Mouse (Mus musculus) retina, embryonic 14.5 days (tissue): ENCODE measurements around the gene Edrf1.
"Not testable (repeated sequence)": the region's sequence is repeated elsewhere in the genome, so short reads cannot be mapped to it uniquely, and the experiment has no call there.

Source experiments
- DNase-seq: peaks from one replicate; pipeline ENCODE4 v3.0.0-alpha.2; 2015; ENCODE audit warnings: low spot score

Edrf1 gene

GRCm38 (mm10) chr7:133645716-133646115 lies 8.4 kb downstream of the Edrf1 start:
- no peak for DNase-seq

DNA sequence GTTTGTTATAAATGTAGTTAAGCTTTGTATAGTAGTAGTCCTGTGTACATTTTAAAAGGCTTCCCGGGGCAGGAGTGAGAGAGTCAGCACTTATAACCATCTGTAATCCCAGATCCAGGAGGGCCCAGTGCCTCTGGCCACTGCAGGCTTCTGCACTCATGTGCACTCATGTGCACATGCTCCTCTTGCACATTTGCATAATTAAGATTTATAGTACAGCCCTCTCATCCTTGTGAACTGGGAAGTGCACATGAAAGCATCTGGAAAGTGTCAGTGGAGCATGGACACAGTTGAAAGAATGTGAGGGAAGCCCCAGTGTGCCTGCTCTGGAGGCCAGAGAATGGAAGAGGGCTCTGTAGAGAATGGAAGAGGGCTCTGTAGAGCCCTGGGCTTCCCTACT lies 25.1 kb downstream of the Edrf1 start:
- no peak for DNase-seq

DNA sequence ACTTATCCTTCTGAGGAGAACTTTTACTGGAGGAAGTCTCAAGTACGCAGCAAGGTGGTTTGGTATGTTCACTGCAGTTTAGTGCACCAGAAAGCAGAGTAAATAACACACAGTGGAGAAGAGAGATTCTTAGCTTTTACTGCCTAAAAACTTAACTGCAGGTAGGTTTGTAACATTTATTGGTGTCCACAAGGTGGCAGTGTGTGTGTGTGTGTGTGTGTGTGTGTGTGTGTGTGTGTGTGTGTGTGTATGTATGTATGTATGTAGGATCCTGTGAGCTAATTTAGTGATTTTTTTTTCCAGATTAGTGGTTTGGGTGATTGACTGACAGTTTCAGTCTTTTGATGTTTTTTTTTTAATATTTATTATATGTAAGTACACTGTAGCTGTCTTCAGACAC lies 31.7 kb downstream of the Edrf1 start:
- DNase-seq: peak; percentile 37

GRCm38 (mm10) chr7:133669946-133670345 lies 32.6 kb downstream of the Edrf1 start:
- DNase-seq: no peak

DNA sequence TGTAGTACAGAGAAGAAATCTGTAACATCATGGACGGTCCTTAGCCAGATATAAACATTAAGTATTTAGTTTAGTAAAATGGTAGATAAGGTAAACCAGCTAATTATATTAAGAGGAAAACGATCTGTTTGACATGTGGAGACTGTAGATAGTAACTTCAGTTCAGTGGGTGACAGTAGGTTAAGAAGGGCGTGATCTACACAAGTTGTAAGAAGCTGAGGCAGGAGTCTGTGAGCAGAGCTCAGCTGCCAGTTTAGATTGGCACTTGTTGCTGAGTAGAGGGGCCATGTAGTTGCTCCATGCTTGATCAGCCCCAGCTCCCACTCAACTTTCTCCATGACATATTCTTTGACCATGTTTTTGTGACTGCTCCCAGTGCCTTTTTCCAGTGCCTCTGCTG lies 33.5 kb downstream of the Edrf1 start:
- no peak for DNase-seq

- DNase-seq: peak; percentile 45
These were observed 38.7 kb downstream of the Edrf1 start for GRCm38 (mm10) chr7:133676002-133676401.

DNA sequence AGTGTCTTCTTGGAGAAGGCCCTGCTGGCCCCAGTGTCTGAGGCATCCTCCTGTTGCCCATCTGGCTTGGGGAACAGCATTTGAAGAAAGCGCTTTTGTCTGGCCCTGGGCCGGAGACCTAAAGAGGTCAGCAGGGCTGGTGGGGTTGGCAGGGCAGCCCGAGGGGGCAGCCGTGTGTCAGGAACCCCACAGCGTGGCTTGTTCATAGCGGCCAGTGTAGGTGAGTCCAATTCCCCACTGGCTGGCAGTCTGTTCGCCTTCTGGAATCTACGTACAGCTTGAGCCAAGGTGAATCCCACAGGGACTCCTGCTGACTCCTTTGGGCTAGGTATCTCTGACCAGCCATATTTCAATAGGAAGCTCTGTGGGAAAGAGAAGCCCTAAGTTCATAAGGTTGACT lies 41.4 kb downstream of the Edrf1 start:
- DNase-seq: no peak

DNA sequence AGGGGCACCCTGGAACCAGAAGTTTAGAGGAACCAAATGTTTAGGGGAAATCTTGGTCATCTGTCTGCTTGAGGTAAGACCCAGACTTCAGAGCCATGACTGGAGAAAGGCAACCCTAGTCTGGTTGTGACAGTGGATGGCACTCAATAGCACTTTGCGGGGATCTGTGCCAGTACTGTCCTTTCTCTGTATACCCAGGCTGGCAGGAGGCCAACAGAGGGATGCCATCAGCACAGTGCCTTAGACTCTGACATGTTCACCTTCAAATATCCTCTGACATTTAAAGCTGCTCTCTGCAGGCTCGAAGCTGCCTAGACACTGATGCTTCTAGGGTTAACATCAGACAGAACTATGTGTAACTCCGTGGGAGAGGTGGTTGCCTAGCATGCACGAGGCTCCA lies 42.1 kb downstream of the Edrf1 start:
- DNase-seq: no peak

DNA sequence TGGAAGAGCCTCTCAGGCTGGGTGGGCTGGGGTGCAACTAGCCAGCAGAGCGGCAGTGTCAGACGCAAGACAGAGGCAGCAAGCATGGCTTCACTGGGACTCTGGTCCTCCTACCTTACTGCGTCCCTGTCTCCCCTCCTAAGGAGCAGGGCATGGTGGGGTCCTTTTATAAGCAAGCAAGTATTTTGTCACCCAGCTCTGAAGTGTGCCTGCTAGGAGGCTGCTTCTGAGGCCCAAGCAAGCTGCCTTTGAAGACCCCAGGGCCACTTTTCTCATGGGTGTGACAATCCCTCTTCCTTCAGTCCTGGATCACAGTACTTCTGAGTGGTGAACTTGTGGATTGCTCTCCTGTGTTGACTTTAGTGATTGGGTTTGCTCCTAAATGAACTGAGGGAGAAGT lies 42.6 kb downstream of the Edrf1 start, which contains the start of gene Mmp21:
Mmp21 (minus strand) TSS at position 101 of the 400 bp plus-strand sequence.
- DNase-seq: no peak

- DNase-seq: no peak
These were observed 46.3 kb downstream of the Edrf1 start for GRCm38 (mm10) chr7:133683626-133684025.

GRCm38 (mm10) chr7:133684110-133684509 lies 46.8 kb downstream of the Edrf1 start:
- DNase-seq: no peak

- no peak for DNase-seq
These were observed 47.4 kb downstream of the Edrf1 start for GRCm38 (mm10) chr7:133684701-133685100.

DNA sequence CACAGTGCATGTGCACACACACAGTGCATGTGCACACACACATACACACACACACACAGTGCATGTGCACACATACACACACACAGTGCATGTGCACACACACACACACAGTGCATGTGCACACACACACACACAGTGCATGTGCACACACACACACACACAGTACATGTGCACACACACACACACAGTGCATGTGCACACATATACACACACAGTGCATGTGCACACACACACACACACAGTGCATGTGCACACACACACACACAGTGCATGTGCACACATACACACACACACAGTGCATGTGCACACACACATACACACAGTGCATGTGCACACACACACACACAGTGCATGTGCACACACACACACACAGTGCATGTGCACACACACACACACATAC lies 48.3 kb downstream of the Edrf1 start:
- DNase-seq: not testable (repeated sequence)

GRCm38 (mm10) chr7:133698021-133698709 lies 60.8 kb downstream of the Edrf1 start:
- DNase-seq: no peak

- DNase-seq: no peak
These were observed 62.5 kb downstream of the Edrf1 start for GRCm38 (mm10) chr7:133699885-133700284.

- no peak for DNase-seq
These were observed 64.0 kb downstream of the Edrf1 start for GRCm38 (mm10) chr7:133701366-133701765.

GRCm38 (mm10) chr7:133702333-133702732 lies 65.0 kb downstream of the Edrf1 start:
- DNase-seq: no peak

GRCm38 (mm10) chr7:133703906-133704305 lies 66.6 kb downstream of the Edrf1 start:
- no peak for DNase-seq

DNA sequence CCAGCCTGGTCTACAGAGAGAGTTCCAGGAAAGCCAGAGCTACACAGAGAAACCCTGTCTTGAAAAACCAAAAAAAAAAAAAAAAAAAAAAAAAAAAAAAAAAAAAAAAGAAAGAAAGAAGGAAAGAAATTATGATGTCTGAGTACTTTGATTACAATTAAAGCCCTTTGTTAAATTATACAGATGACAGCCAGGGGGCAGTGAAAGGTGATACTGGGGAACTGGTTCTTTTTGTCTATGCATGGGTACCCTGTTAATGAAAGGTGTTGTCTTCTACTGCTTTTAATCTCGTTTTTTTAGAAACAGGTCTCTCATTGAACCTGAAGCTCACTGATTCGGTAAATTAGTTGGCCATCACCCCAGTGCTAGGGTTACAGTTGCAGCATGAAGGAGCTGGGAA lies 70.0 kb downstream of the Edrf1 start:
- peak; percentile 9 for DNase-seq

- no peak for DNase-seq
These were observed 78.0 kb downstream of the Edrf1 start for GRCm38 (mm10) chr7:133715387-133715786.

DNA sequence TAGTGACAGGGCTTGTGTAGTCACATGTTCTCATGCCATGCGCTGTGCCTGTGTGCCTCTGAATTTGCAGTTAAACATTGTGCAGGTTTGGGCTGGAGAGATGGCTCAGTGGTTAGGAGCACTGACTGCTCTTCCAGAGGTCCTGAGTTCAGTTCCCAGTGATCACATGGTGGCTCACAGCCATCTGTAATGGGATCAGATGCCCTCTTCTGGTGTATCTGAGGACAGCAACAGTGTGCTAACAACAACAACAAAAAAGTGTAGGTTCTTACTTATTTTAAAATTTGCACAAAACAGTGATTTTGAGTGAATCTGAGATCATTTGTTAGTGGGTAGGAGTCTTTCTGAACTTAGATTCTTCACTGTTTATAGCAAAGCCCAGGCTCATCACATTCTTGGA lies 81.2 kb downstream of the Edrf1 start:
- DNase-seq: no peak

DNA sequence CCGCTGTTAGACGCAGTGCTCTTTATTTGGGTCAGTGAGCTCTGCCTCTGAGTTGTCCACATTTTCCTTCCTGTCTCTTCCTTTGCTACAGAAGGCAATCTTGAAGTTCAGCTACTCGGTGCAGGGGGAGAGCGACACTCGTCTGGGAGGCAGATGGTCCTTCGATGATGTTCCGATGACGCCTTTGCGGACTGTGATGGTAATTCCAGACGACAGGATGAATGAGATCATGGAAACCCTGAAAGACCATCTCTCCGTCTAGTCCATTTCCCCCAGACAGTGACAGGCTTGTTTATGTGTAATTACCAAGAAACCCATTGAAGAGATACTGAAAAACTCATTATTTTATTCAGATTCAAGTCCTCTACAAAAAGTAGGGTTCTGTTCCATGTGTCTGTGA lies 83.3 kb downstream of the Edrf1 start:
- DNase-seq: peak; percentile 80
